Mouse (Mus musculus): ENCODE results near the gene Olfr1450. TPM values are rescaled to one million over a fixed set of nuclear protein-coding genes. Genes with fewer than 3 reads are reported as not detected.

The Olfr1450 gene
- not detected in 2 replicates for polyA plus RNA-seq (2015; fragmentation: Nextera tagmentation; extraction: Ambion mirVana)

GRCm38 (mm10) chr19:12949958-12950357 lies at the start of gene Olfr1450:
Gene Olfr1450 (plus strand): TSS chr19:12950258.

DNA sequence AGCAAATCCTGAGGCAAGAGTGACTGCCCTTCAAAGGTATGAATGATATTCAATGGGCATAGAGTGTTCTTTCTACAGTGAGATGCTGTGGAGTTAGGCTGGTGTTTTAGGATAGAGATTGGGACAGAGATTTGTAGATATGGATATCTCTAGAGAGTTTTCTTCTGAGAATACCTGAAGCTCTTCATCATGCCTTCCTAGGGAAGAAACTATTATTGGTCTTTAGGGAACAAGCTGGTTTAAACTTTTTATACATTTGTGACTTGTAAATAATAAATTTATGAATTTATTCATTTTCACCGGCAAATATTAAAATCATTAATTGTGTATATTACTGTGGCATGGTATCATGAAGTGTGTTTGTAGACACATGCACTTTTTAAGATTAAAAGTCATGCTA lies 46.4 kb upstream of the Olfr1450 start, which contains the start of gene Olfr1447:
TSS of gene Olfr1447 (minus strand) at position 101 of the 400 bp plus-strand sequence.

GRCm38 (mm10) chr19:12924319-12924718 lies 25.7 kb upstream of the Olfr1450 start, which contains the start of gene Olfr1448:
Gene Olfr1448 (minus strand): TSS chr19:12924419.

GRCm38 (mm10) chr19:12930540-12930939 lies 19.5 kb upstream of the Olfr1450 start, which contains the start of gene Olfr1449:
Gene Olfr1449 (plus strand): TSS chr19:12930840.

DNA sequence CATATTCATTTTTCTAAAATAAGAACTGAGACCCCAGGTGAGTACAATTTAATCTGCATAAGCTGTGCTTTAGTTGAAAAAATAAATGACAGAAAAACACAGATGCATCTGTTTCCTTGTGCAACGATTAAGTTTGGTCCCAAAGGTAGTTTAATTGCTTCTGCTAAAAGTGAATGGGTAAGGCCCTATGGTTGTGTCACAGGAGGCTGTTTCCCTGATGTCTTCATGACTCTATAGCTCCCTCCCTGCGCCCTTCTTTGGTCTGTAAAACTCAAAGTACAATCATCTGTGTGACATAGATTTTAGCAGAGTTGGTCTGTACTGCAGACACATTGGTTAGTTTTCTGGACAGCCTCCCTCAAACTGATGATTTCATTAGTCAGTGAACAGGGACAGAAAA lies 44.7 kb downstream of the Olfr1450 start, which contains the start of gene Olfr1451:
TSS of gene Olfr1451 (plus strand) at position 301 of the 400 bp plus-strand sequence.

Other genes starting within 250 kb of the Olfr1450 start
- gene Cntf, start 184.6 kb upstream of the Olfr1450 start, polyA plus RNA-seq (2015; fragmentation: Nextera tagmentation; extraction: Ambion mirVana) = 1.5 and 1.8 TPM in 2 replicates
- 14.6 and 16.2 TPM in 2 replicates for gene Zfp91, start 154.1 kb upstream of the Olfr1450 start, polyA plus RNA-seq (2015; fragmentation: Nextera tagmentation; extraction: Ambion mirVana)
- 1.3 and 1.8 TPM in 2 replicates for gene Lpxn, start 154.1 kb upstream of the Olfr1450 start, polyA plus RNA-seq (2015; fragmentation: Nextera tagmentation; extraction: Ambion mirVana)
- not detected in 2 replicates for gene Gm5244, start 103.6 kb upstream of the Olfr1450 start, polyA plus RNA-seq (2015; fragmentation: Nextera tagmentation; extraction: Ambion mirVana)
- not detected in 2 replicates for gene Olfr1444, start 93.0 kb upstream of the Olfr1450 start, polyA plus RNA-seq (2015; fragmentation: Nextera tagmentation; extraction: Ambion mirVana)
- not detected in 2 replicates for gene Olfr1445, start 66.4 kb upstream of the Olfr1450 start, polyA plus RNA-seq (2015; fragmentation: Nextera tagmentation; extraction: Ambion mirVana)
- gene Olfr1446, start 56.7 kb upstream of the Olfr1450 start, polyA plus RNA-seq (2015; fragmentation: Nextera tagmentation; extraction: Ambion mirVana) = not detected in 2 replicates
- gene Olfr1447, start 46.5 kb upstream of the Olfr1450 start, polyA plus RNA-seq (2015; fragmentation: Nextera tagmentation; extraction: Ambion mirVana) = not detected in 2 replicates
- gene Olfr1448, start 25.8 kb upstream of the Olfr1450 start, polyA plus RNA-seq (2015; fragmentation: Nextera tagmentation; extraction: Ambion mirVana) = not detected in 2 replicates
- gene Olfr1449, start 19.4 kb upstream of the Olfr1450 start, polyA plus RNA-seq (2015; fragmentation: Nextera tagmentation; extraction: Ambion mirVana) = not detected in 2 replicates
- not detected in 2 replicates for gene Olfr1451, start 44.8 kb downstream of the Olfr1450 start, polyA plus RNA-seq (2015; fragmentation: Nextera tagmentation; extraction: Ambion mirVana)
- gene Olfr1453, start 78.1 kb downstream of the Olfr1450 start, polyA plus RNA-seq (2015; fragmentation: Nextera tagmentation; extraction: Ambion mirVana) = not detected in 2 replicates
- not detected in 2 replicates for gene Olfr1454, start 110.4 kb downstream of the Olfr1450 start, polyA plus RNA-seq (2015; fragmentation: Nextera tagmentation; extraction: Ambion mirVana)
- not detected in 2 replicates for gene Olfr1457, start 147.6 kb downstream of the Olfr1450 start, polyA plus RNA-seq (2015; fragmentation: Nextera tagmentation; extraction: Ambion mirVana)
- gene Olfr1458, start 156.5 kb downstream of the Olfr1450 start, polyA plus RNA-seq (2015; fragmentation: Nextera tagmentation; extraction: Ambion mirVana) = not detected in 2 replicates
- gene Olfr1459, start 199.3 kb downstream of the Olfr1450 start, polyA plus RNA-seq (2015; fragmentation: Nextera tagmentation; extraction: Ambion mirVana) = 0.03 TPM in 1 of 2 replicates, not detected in the other
- not detected in 2 replicates for gene Olfr1461, start 212.7 kb downstream of the Olfr1450 start, polyA plus RNA-seq (2015; fragmentation: Nextera tagmentation; extraction: Ambion mirVana)
- not detected in 2 replicates for gene Olfr1462, start 235.5 kb downstream of the Olfr1450 start, polyA plus RNA-seq (2015; fragmentation: Nextera tagmentation; extraction: Ambion mirVana)